Mouse (Mus musculus): ENCODE results near the gene Bckdhb.

DNA sequence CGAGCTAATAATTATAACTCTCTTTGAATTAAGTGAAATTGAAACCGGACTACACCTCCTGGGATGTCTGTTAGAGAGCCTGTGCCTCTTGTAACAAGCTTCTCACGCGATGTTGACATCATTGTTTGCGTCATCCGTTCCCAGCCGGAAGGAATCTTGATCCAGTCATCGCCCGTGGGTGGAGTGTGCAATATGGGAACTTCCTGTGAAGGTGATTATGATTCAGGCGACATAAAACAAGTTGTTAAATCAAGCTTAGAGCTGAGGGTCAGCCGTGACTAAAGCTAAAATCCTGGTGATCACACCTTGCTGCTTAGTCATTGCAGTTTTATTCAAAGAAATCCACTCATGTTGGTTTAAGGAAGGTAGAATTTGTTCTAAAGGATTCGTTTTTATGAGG lies 210.1 kb downstream of the Bckdhb start:
- TF ChIP-seq CTCF (IDR thresholded peaks at IDR 0.05; ENCODE audit: insufficient read depth, low read depth, low read length) (no peak), POLR2A (IDR thresholded peaks at IDR 0.05; ENCODE audit: insufficient read depth, low read depth, low read length) (no peak)

Measured in olfactory bulb, adult 2 months (tissue).